Mouse (Mus musculus) spleen, embryonic (tissue): ENCODE results near the gene Lpar3.

ENCODE experiments used
- CTCF ChIA-PET: fragments of 350-600 bp; sonication (Branson Sonifier 250); formaldehyde crosslinking; loops from one replicate; lab custom pipeline; 2022; lab: Charles Lee

The Lpar3 gene

DNA sequence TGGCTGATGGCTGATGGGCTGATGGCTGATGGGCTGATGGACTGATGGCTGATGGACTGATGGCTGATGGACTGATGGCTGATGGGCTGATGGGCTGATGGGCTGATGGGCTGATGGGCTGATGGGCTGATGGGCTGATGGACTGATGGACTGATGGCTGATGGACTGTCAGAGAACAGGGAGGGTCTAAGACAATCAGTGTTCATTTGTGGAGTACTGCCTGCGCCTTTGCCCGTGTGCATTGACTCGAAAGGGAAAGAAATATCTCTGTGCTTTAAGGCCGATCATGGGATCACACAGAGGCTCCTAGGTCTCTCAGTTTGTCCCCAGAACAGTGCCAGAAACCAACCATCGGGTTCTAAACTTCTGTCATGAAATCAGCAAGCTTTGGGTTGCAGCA is 34.4 kb downstream of the Lpar3 start:
- CTCF ChIA-PET, result no interaction called here

DNA sequence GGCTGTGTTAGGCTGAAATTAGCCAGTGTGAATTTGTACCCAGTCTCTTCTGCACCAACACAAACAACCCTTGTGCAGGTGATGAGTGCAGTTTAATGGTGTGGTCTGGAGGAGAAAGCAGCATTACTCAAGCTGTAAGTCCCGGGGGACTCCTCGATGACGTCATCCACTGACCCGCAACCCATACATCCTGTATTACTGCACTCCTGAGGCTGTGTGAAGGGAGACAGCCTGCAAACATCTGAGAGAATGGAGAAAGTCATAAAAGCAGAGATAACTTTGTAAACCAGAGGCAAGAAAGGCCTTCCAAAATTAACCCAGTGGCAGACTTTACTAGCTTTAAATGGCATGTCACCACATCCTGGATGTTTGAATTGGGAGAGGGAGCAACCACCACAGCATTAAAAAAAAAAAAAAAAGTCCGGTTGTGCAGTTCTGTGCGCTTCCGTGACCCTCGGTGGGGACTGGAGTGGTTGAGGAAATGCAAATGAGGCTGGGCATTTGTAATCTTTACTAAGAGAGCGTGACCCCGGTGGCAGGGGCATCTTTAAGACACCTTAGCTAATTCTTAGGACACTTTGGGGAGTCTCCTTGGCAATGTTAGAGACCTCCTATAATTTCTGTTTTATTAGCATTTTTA is 36.8 kb downstream of the Lpar3 start:
- CTCF ChIA-PET, result no interaction called here

DNA sequence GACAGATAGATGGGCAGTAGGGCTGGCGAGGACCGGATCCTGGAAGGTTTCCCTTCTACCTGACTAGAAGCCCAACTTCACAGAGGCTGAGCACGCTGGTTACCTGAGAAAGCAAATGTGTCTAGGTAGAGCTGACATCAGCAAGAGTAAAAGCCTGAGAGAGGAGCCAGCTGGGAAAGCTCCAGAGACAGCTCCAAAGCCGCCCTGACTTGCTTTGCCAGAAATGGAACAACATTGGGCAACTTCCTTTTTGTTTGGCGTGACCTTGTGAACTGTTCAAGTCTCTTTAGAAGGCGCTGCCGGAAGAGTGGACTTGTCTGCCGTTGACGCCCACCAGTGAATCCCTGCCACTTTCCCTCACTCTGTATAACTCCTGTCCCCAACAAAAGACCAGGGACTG is 39.4 kb downstream of the Lpar3 start:
- CTCF ChIA-PET, result interaction anchor here (0.6 kb wide), 1 partner anchor 21 kb away, joined by 4 read pairs; no protein-coding TSS in a partner anchor

GRCm38 (mm10) chr3:146260845-146261244 is 40.1 kb downstream of the Lpar3 start:
- CTCF ChIA-PET, result interaction anchor here (0.6 kb wide), 1 partner anchor 20 kb away, joined by 4 read pairs; no protein-coding TSS in a partner anchor

GRCm38 (mm10) chr3:146262536-146262935 is 41.8 kb downstream of the Lpar3 start:
- CTCF ChIA-PET, result no interaction called here

- CTCF ChIA-PET, result no interaction called here
Observed at GRCm38 (mm10) chr3:146264146-146264545, 43.4 kb downstream of the Lpar3 start.

DNA sequence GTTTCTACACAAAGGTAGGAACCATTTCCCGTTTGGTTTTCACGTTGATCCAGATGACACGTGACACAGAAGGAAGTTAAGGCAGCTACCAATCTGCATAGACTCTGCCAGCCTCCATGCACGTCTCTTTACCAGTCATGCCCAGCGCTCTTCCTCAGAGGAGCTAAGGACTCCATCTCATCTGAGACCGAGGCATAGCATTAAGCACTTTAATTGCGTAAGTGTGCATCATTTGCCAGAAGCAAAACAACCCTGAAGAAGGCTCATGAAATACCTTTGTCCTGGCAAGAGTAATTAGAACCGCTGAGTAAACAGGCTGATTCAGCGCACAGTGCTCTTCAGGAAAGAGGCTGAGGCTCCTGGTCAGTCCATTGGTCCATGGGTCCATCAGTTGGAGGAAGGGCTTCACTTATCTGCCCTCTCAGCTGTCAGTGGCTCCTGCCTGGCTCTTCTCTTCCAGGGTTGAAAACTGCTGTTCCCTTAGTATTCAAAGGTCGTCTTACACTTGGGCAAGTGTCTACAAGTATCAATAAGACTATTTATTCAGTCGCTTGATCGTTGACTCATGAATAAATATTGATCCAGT is 44.9 kb downstream of the Lpar3 start:
- CTCF ChIA-PET, result no interaction called here

GRCm38 (mm10) chr3:146268024-146268801 is 47.5 kb downstream of the Lpar3 start:
- CTCF ChIA-PET, result no interaction called here

DNA sequence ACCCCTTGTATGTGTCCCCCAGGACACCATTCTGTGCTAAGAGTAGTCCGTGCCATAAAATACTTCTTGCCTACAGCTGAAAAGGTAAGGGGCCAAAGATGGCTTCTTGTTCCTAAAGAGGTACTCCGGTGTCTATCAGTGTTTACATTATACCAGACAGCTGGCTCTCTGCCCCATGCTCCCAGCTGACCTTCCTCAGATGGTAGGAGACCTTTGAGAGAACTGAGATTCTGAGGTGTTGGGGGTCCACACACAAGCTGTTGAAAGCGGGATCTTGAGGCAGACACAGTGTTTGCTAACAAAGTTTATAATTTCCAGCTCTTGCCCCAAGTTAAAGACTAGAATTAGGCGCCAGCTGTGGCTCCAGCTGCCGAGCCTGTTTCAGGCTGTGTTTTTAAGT is 53.7 kb downstream of the Lpar3 start:
- CTCF ChIA-PET, result no interaction called here

DNA sequence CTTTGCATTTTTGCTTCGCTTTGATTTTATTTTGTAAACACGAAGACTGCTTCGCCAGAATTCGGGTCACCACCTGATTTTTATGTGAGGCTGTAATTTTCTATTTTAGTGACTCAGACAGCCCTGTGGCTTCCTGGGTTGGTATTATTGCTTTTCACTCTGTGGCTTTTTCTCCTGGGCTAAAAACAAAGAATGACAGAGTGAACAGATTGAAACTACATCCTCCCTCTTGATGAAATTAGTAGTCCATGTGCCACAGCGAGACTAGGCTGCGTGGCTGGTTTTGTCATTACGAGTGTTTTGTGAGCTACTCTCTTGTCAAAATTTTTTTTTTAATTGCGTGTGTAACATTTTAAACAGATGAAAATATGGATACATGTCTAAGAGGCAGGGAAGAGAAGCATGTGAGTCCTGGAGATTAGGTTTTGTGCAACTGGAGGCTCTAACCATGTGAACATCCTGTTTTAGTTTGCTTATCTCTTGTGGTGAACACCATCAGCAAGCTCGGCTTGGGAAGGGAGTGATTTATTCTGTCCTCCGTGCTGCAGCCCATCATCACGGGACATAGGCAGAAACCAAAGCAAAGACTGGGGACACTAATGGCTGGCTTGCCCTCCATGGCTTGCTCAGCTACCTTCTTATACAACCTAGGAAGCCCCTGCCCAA is 54.7 kb downstream of the Lpar3 start:
- CTCF ChIA-PET, result no interaction called here

DNA sequence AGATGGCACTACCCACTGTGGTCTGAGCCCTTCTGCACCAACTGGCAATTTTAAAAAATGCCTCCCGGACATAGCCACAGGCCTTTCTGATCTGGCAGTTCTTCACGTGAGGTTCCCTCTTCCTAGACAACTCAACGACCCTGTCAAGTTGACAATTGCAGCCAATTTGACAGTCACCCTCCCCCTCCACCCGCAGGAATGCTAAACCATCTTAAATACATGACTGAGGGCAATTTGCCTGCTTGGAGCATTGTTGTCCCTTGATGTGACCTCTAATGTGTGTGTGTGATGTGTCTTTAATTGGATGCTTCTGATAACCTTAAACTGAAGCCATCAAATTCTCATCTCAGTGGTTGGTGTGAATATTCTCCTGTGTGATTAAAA is 55.3 kb downstream of the Lpar3 start:
- CTCF ChIA-PET, result no interaction called here

GRCm38 (mm10) chr3:146276991-146277390 is 56.2 kb downstream of the Lpar3 start:
- CTCF ChIA-PET, result interaction anchor here (0.5 to 0.8 kb wide), 4 partner anchors 54 to 533 kb away, joined by 3 to 12 read pairs (median 6); no protein-coding TSS in a partner anchor

DNA sequence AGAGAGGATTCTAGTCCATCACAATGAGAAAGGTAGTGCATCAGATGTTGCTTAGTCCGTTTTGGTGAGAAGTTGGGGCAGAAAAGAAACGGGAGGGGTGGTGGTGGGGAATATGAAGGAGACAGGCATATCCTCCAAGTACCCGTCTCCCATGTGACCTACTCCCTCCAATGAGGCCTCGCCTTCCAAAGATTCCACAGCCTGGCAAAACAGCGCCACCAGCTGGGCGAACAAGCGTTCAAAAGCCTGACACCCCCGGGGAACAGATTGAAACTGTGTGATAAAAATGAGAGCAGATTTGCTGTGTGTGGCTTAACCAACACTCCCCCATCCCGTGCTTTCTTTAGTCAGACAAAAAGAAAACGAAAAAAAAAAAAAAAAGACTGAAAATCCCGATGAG is 56.7 kb downstream of the Lpar3 start:
- CTCF ChIA-PET, result interaction anchor here (0.6 to 0.8 kb wide), 3 partner anchors 54 to 124 kb away, joined by 4 to 12 read pairs (median 7); no protein-coding TSS in a partner anchor

- CTCF ChIA-PET, result no interaction called here
Observed at GRCm38 (mm10) chr3:146278195-146279140, 57.7 kb downstream of the Lpar3 start.

GRCm38 (mm10) chr3:146283732-146284361 is 63.1 kb downstream of the Lpar3 start:
- CTCF ChIA-PET, result no interaction called here

- CTCF ChIA-PET, result no interaction called here
Observed at GRCm38 (mm10) chr3:146286118-146286517, 65.4 kb downstream of the Lpar3 start.

- CTCF ChIA-PET, result no interaction called here
Observed at GRCm38 (mm10) chr3:146291928-146292327, 71.2 kb downstream of the Lpar3 start.

- CTCF ChIA-PET, result no interaction called here
Observed at GRCm38 (mm10) chr3:146292515-146292914, 71.8 kb downstream of the Lpar3 start.

DNA sequence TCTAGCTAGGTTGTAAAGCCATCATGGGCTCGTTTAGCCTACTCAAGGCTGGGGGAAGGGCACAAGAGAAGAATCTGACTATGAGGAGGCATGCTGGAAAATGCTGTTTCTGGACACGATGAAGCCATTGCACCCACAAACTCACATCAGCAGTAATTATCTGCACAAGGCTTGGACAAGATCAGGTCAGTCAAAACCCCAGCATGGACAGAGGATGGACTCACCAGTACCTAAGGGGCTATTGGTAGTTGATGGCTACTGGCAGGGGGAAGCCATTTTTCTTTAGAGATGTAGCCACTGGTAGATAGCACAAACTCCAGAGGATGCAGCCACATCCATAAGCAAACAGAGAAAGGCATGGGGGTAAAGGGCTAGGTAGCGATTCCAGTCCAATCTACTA is 81.7 kb downstream of the Lpar3 start:
- CTCF ChIA-PET, result no interaction called here

- CTCF ChIA-PET, result no interaction called here
Observed at GRCm38 (mm10) chr3:146303194-146303593, 82.4 kb downstream of the Lpar3 start.
